Mouse (Mus musculus) B cell, adult 2 months (primary cell): ENCODE measurements around the gene Fchsd2.

Experiments
- DNase-seq, 2 experiments: peaks; one replicate each; pipeline ENCODE4 v3.0.0; 2022

Gene Fchsd2

DNA sequence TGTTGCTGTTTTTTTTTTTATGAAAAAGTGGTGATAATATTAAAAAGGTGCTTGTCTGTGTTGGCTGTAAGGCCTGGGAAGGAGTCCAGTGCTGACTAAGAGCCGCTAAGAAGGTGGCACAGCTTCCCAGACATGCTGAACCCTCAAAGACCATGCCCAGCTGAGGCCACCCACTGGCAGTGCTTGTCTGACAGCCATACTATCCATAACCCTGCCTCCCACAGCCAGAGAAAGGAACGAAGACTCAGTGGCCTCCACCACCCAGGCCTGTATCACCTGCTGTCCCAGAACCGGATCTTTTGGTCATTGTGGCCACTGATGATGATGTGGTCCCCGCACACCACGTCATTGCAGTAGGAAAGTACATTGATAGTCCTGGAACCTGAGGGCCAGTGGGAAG is 198.5 kb downstream of the Fchsd2 start:
- DNase-seq, result no peak

DNA sequence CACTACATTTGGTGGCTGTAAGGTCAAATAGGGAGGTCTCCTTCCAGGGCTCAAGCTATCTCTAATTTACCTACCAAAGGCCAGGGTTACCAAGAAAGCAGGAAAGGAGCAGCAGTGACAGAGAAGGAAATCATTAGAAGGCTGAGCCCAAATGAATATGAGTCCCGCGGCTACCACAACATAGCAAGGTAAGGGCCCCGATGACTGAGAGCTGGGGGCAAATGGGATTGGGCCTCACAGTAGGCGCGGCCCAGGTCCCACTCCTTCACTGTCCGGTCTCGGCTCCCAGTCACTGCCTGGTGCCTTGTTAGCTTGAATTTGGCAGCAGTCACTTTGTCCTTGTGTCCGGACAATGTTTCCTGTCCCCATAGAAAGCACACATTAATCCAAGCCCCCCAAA is 199.0 kb downstream of the Fchsd2 start:
- no peak for DNase-seq

DNA sequence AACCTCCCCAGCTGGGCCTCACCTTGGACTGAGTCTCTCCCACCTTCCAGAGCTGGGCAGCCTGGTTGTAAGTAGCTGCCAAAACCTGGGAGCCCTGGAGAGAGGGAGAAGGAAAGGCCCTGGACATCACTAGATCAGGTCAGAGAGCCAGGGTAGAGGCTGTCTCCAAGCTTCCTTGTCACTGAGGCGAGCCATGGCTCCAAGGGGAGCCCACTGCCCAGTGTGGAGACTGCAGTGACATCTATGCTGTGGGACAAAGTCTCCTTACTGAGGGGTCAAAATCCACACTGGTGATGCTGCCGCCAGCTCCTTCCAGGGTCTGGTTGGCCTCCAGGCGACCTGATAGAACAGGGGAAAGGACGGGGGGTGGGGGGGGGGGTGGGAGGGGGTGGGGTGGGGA is 199.4 kb downstream of the Fchsd2 start:
- no peak for DNase-seq

DNA sequence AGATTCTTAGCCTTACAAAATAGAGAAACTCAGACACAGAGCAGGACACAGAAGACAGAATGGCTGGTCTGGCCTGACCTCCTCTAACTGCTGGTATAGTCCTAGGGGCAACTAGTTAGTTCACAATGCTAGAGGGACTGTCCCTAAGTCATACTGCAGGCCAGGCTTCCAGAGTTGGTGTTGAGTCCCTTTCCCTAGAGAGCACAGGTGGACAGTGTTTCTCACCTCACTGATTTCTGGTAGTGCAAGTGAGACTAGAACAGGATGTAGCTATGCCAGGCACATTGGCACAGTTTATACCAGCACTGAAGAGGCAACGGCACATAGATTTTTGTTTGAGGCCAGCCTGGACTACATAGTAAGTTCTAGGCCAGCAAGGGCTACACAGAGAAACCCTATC is 200.0 kb downstream of the Fchsd2 start:
- DNase-seq, result no peak

DNA sequence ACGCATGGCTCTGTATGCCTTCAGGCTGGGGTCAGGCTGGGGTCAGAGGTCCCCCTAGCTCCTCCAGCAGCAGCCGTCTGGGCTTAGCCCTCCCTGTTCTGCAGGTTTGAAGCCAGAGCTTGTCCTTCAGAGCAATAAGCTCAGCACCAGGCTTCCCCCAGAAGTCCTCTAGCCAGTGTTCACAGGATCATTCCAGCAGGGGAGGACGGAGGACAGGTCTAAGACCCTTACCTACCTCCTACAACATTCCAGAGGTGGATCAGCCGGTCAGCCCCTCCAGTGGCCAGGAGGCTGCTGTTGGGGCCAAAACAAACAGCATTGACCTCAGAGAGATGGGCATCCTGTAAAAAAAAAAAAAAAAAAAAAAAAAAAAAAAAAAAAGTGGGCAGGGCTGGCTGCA is 200.5 kb downstream of the Fchsd2 start:
- DNase-seq, result no peak

DNA sequence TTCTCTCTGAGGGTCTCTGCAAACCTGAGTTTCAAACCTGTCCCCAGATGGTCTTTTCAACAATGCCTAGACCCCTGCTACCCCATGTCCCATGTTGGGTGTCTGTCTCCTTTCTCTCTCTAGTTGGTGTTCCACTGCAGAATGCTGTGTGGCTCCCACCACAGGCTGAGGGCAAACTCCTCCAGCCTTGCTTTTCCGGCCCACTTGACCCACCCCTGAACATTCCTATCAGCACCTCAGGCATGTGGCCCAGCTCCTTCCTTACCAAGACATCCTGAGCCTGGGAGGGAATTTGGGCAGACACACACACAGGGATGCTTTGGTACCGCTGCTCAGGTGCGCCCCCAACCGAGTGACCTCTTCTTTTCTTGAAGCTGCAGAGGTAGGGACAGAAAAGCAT is 200.9 kb downstream of the Fchsd2 start:
- DNase-seq, result no peak

DNA sequence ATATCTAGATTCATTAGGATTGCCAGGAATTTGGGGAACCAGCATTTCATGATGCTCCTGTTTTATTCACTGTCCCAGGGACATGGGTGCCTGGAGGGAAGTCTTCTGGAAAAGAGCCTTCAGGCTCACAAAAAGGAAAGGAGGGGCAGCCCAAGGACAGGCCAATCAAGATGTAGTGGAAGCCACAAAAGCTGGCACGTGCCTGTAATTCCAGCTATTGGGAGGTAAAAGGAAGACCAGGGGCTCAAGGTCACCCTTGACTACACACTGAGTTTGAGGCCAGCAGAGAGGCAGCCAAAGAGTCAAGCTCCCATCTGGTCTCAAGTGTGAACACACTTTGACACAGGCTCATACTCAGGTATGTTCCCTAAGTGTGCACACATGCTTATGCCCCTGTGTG is 202.8 kb downstream of the Fchsd2 start:
- DNase-seq, result no peak

DNA sequence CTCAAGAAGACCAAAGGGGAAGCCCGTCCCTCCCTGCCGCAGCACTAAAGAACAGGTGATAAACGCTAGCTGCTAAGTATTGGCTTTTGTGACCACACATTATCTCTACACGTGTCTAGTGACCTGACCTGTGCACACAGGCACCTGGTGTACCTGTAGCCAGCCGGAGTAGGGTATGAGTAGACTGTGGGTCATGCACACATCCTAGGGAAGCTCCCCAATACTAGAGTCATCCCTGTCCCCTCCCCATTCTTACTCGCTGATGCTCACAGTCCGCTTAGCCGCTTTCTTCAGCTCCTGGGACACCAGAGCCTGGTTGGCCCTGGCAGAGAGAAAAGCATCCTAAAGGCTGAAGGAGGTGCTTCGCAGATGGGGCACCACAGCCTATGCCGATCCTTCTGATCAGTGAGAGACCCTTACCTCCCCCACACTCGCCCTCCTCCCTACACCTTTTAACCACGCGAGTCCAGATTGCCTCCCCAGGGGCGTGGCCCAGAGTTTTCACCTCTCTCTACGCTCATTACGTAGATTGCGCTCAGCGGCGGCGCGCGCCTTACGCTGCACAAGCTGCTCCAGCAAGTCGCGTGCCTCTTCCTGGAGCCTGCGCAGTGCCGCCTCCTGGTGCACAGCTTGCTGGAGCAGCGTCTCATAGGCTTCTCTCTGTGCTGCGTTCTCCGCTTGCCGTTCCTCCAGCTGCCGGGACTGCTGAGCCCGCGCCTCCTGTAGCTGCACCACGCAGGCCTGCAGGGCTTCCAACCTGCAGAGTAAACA is 203.8 kb downstream of the Fchsd2 start:
- DNase-seq, result no peak

DNA sequence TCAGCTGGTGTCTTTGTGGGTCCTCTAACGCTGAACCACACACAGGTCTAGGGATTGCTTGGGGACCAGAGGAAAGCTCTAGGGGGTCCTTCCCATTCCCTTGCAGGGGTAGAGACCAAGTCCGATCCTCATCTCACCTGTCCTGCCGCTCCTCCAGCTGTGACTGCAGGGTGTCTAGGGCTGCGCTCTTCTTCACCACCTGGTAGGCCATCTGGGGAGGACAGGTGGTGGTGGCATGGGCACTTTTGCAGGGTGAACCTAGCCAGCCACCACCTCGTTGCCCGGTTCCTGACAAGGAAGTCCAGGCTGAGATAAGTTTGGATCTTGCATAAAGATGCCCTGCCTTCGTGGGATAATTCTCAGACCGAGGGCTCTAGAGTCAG is 204.4 kb downstream of the Fchsd2 start:
- no peak for DNase-seq

DNA sequence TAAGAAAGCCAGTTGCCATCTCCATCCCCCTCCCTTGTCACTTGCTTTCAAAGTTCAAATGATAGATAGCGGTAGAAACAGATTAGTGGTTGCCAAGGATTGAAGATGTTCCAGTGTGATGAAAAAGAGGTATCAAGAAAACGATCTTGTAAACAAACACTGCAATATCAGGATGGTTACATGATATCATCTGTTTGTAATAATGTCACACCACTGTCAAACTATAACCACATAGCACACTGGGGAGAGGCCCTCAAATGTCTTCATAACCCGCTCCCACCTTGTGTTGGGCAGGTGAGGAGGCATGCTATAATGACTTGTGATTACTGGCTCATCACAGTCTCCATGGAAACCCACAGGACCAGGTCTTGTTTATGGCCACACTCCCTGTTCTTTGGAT is 205.7 kb downstream of the Fchsd2 start:
- no peak for DNase-seq

DNA sequence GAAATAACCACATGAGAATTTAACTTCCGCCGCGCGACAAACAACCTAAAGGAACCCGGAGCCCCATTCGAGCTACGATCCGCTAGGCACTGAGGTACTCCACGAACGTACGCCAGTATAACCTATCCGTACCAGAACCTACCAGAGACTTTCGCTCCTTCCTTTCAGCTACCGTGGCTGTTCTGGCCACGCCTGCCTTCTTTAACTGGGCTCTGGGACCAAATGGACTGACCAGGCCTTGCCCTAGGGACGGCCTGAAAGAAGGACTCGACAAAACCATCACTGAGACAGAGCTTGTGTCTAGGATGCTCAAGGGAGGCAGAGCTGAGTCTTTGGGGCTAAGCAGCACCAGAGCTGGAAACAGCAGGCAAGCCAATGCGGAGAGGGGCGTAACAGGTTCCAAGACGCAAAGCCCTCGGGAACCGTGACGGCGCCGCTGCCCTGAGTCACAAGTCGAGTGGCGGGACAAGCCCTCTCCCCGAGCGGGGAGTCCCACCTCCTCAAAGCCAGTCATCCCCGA is 208.8 kb downstream of the Fchsd2 start:
- DNase-seq, result peak in 1 of 2 experiments; percentile 55

DNA sequence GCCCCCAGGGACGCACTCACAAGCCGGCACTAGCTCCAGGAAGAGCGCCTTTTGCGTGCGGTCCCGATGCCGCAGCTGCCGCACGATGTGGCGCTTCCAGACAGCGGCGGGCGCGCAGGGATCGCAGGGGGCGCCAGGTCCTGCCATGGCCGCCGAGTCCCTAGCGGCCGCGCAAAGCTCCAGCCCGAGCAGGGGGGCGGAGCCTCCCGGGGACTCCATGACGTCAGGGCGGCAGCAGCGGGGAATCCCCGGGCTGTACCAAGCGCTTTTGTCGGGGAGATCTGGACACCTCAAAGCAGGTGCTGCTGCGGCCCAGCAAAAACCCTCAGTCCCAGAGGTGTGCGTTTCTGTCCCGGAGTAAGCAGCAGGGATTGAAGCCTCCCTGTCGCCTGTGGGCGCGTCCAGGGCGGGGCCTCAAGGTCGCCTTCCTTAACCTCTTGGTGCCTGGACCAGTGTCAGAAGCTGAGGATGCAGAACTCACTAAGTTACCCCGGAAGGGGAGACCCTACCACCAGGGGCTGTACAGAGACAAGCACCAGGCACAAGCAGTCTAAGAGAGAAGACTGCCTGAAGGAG is 209.3 kb downstream of the Fchsd2 start, which contains the start of gene Atg16l2:
Gene Atg16l2, minus strand, starts transcription at position 371 of the 576 bp plus-strand sequence.
- peak; percentile 99 for DNase-seq

DNA sequence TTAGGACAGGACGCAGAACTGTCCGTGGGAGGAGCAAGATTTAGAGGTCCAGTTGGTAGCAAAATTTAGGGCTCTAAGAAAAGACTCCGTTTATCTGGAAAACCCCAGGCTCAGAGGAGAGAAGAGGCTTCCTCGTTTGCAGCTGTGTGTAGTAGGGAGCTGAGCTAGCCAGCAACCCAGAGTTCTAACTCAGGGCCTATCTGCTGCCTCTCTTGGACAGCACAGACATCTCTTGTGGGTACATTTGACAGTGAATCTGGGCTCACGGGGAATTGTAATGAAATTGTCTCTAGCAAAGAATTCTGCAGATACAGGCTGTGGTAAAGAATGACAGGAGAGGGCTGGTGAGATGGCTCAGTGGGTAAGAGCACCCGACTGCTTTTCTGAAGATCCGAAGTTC is 210.0 kb downstream of the Fchsd2 start:
- no peak for DNase-seq

DNA sequence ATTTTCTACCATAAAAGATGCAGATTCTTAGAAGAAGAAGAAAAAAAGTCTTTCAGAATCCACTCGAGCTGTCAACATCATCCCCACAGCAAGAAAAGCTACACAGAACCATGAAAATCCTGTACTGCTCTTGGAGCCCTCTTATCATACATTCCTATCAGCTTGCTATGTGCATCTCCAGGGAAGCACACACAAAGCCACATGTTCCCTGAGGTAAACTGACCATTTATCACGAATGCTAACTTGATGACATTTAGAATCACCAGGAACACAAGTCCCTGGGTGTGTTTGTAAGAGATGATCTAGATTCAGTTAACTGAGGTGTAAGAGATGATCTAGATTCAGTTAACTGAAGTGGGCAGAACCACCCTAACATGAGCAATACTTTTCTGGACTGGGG is 214.2 kb downstream of the Fchsd2 start:
- DNase-seq, result no peak

DNA sequence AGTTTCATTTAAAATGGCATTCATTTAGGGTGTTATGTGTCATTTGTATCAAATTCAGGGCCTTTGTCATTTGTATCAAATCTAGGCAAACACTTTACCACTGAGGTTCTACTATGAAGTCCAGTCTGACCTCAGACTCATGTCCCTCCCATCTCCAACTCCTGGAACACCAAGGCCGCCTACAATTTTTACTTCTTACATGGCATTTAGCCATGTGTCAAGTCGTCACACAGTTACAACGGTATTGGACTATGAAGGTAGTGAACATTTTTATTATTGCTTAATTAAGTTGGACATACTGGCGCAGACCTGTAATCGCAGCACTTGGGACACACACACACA is 217.3 kb downstream of the Fchsd2 start:
- DNase-seq, result no peak

DNA sequence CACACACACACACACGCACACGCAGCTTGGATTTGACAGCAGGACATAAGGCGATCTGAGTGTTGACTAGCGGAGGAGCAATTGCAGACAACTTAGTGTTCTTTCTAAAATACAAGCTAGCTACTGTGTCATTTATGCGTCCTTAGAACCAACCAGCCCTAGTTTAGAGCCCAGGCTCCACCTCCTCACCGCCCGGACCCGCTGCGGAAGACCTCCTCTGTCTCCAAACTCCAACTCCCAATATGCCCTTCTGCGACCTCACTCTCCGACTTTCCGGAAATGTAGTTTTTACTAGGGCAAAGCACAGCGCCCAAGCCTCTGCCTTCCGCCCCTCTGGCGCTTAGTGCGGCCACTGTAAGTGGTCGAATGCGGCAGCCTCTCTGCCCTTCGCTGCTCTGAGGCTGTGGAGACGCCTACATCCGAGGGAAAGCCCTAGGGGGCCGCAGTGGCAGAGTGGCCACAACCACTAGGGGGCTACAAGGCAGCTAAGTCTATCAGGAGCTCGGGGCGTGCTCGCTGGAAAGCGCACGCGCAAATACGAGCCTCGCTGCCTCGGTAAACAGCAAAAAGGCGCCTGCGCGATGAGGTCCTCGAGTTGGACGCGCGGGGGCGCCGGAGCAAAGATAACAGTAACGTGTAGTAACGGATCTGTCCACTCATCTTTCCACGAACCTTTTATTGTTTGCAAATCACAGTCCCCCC is 217.8 kb downstream of the Fchsd2 start:
- DNase-seq, result peak; percentile 95 to 96

DNA sequence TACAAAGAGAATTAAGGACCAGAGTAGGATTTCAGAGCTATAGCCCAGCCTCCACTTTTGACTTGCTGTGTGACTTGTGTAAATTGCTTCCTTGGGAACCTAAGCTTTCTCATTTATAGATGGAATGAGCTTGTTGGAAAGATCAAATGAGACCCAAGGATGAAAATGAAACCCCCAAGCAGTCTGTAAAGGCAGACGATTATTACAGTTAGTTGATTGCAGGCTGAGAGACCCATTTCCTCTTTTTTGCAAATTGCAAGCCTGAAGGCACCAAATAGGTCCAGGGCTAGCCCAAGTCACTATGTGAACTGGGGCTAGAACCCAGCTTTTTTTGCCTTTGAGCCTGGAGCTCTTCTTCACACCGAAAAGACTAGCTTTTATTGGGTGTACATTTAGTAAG is 218.4 kb downstream of the Fchsd2 start:
- DNase-seq, result peak; percentile 48 to 52

DNA sequence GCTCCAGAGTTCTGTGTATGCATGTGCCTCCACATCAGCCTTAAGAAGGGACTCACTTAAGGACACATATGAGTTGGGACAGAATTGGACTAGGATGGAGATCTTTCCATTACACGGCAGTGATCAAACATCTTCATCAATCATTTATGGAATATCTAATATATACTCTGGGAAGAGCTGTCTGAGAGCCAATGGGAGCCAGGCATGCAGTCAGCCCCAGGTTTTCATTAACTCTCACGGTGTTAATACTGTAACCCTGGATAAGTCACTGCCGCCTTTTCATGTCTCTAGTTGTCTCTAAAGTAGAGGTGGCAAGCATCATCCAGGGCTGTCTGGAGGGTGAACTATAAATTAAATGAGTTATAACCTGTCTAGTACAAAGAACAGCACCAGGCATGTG is 220.4 kb downstream of the Fchsd2 start:
- DNase-seq, result no peak

DNA sequence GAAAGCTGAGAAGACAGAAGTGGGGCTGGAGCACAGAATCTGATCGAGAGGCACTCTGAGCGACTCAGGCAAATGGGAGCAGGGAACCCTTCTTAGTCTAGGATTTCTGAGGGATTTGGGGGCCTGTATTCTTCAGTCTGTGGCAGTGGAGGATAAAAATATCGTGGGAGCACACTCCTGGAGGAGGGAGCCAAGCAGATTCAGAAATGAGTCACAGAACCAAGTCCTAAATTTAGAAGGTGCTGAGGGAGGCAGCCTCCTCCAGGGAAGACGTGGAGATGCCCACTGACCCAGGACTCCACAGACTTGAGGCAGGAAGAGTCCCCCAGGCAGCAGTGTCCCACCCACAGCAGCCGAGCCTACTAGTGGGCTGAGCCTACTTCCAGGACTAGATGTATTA is 221.7 kb downstream of the Fchsd2 start:
- DNase-seq, result no peak

DNA sequence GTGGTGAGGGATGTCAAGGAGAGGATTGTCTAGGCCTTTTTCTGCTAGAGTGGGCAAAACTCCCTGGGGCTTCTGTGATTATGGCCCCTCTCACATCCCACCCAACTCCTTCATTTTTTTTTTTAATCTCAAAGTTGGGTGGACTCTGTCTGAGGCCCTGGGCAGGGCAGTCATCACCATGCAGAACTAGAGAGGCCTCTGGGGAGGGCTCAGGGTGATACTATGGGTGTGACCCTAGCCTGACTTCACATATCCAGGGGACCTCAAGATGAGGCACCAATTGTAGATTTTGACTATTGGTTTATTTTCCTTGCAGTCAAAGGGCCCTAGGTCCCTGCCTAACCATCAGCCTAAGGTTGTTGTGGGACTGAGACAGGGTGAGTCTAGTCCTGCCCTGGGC is 223.0 kb downstream of the Fchsd2 start:
- no peak for DNase-seq

DNA sequence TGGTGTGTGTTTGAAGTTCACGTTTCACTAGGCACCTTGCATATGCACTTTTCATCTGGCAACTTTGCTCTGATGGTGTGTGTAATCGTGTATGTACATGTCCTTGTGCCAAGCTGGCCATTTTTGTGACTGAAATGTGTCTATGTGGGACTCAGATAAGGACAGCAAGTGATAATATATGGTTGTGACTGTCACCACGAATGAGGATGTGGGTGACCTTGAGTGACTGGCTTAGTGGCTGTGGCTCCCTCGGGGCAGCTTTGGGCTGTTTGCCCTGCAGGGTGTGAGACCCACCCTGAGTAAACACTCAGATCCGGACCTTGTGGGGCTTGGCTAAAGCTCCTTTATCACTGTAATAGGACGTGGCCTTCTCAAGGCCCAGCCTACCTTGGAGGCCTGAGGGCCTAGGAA is 223.9 kb downstream of the Fchsd2 start:
- DNase-seq, result peak; percentile 52 to 53

DNA sequence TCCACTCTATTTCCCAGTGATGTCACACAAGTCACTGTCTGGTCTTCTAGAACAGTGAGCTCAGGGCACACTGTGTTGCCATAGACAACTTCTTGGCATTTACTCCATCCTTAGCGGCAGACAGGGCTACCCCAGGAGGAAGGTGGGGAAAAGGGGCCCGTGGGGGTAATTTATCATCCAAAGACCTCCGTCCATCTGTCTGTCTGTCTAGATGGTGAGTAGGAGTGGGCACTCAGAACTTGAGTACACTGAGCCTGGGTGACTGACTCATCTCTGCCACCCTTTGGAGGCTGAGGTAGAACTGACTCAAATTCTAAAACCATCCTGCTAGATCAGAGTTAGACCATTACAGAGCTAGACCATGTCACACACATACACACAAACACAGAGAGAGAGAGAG is 224.4 kb downstream of the Fchsd2 start, which contains the start of gene Stard10:
Gene Stard10, plus strand, starts transcription at position 73 of the 400 bp plus-strand sequence.
- DNase-seq, result no peak

DNA sequence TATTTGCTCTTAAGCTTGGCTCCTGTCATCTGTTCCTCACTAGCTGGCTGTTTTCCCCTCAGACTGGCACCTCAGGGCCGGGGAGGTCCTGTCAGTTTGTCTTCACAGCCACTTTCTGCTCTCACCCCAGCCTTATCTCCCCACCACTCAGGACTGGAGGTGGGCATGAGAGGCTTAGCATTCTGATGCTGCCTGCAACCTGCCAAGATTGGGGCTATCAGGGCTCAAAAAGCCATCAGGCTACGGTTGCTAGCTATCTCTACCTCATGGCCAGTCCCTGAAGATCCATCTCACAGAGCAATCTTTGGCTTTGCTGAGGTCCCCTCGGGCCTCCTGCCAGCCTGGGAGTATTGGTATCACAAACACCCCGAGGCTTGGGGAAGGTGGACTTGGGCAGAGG is 226.2 kb downstream of the Fchsd2 start:
- no peak for DNase-seq

DNA sequence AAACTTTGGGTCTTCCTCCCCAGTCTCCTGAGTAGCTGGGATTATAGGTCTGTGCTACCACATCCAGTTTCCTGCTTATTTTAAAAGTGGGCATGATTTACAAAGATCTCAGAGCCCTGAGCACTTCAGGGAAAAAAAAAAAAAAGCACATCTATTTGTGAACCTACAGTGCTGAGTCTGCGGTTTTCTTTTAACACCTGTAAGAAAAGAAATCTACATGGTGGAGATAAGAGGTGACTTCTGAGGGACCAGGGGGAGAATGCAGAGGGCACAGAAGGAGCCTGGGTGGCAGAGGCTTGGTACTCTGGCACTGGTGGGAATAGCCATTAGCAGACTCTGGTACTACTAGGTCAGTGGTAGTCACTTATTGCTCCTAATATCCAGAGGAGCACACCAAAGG is 227.1 kb downstream of the Fchsd2 start:
- no peak for DNase-seq
